Mouse (Mus musculus) midbrain, embryonic 15.5 days (tissue): ENCODE data around the gene Gria1. TPM values are rescaled to one million over a fixed set of nuclear protein-coding genes. Genes with fewer than 3 reads are reported as not detected.

ENCODE experiments used
- ATAC-seq: fragments of 200-750 bp; cut with Nextera tagmentation; replicated peaks from 2 replicates; pipeline ENCODE4 v1.8.0; 2017; ENCODE audit warnings: moderate TSS enrichment
- H3K27ac ChIP-seq: fragments of 300-500 bp; sonication (generic); 2 replicates; pipeline ENCODE4 v1.5.1; 2015; ENCODE audit warnings: mild to moderate bottlenecking, inconsistent platforms
- H3K27me3 ChIP-seq: fragments of 300-500 bp; sonication (generic); replicated peaks from 2 replicates; pipeline ENCODE4 v1.6.1; 2015; ENCODE audit warnings: inconsistent platforms
- H3K36me3 ChIP-seq: fragments of 300-500 bp; sonication (generic); replicated peaks from 2 replicates; pipeline ENCODE4 v1.6.1; 2015; ENCODE audit warnings: inconsistent platforms
- H3K4me1 ChIP-seq: fragments of 300-500 bp; sonication (generic); 2 replicates; pipeline ENCODE4 v1.6.1; 2015; ENCODE audit warnings: inconsistent platforms
- H3K4me2 ChIP-seq: fragments of 300-500 bp; sonication (generic); 2 replicates; pipeline ENCODE4 v1.6.1; 2015; ENCODE audit warnings: inconsistent platforms, mild to moderate bottlenecking, moderate library complexity
- H3K4me3 ChIP-seq: fragments of 300-500 bp; sonication (generic); 2 replicates; pipeline ENCODE4 v1.5.1; 2015; ENCODE audit warnings: mild to moderate bottlenecking, inconsistent platforms
- H3K9ac ChIP-seq: fragments of 300-500 bp; sonication (generic); 2 replicates; pipeline ENCODE4 v1.6.1; 2015; ENCODE audit warnings: mild to moderate bottlenecking, inconsistent platforms
- H3K9me3 ChIP-seq: fragments of 300-500 bp; sonication (generic); 2 replicates; pipeline ENCODE4 v1.6.1; 2016; ENCODE audit warnings: inconsistent platforms
- WGBS: fragments of 180-500 bp; shearing (Covaris S2); methylation state at CpG from one replicate; pipeline ENCODE4 v1.1.7; 2015; ENCODE audit warnings: mixed read lengths; 5-methylcytosine and 5-hydroxymethylcytosine counted together
- polyA plus RNA-seq: library from polyadenylated mRNA; unstranded; fragments of >200 nt; fragmentation: Nextera tagmentation; extraction: Ambion mirVana; gene quantifications from 2 replicates; pipeline ENCODE4 v1.2.1, GENCODE M21; 2015

The Gria1 gene
- polyA plus RNA-seq, 1 experiment from 2014 or later = 53.3 TPM

GRCm38 (mm10) chr11:57013464-57014190, 2.4 kb downstream of the Gria1 start:
- Histone ChIP-seq H3K9me3 (no peaks in the 10 kb centered on the region), H3K27me3 (no peaks in the 10 kb centered on the region), H3K4me1 (peaks cover 25% of the 10 kb centered on the region), H3K4me2 (peak overlapping the region; percentile 53), H3K9ac (peak overlapping the region; percentile 4; the same call in 1 of the 2 replicates), H3K27ac (no peak overlapping the region), H3K36me3 (no peaks in the 10 kb centered on the region), H3K4me3 (peak overlapping the region; percentile 54)
- 67% methylated on average over 9 of the region's 9 CpGs for WGBS
- ATAC-seq = no peak

GRCm38 (mm10) chr11:57014396-57014795, 3.2 kb downstream of the Gria1 start:
- H3K27me3 ChIP-seq = no peaks in the 10 kb centered on the region
- peak overlapping the region; percentile 54 for H3K4me3 ChIP-seq
- H3K9me3 ChIP-seq = no peaks in the 10 kb centered on the region
- no peak overlapping the region for H3K27ac ChIP-seq
- H3K9ac ChIP-seq = no peak overlapping the region
- peak overlapping the region; percentile 53 for H3K4me2 ChIP-seq
- H3K36me3 ChIP-seq = no peaks in the 10 kb centered on the region
- peaks cover 29% of the 10 kb centered on the region for H3K4me1 ChIP-seq
- no peak for ATAC-seq
- 55% methylated on average over 6 of the region's 6 CpGs for WGBS

GRCm38 (mm10) chr11:57018536-57018935, 7.3 kb downstream of the Gria1 start:
- Histone ChIP-seq H3K27ac (no peak overlapping the region), H3K4me2 (no peak overlapping the region), H3K4me3 (no peak overlapping the region), H3K4me1 (peaks cover 16% of the 10 kb centered on the region), H3K9me3 (no peaks in the 10 kb centered on the region), H3K36me3 (no peaks in the 10 kb centered on the region), H3K27me3 (no peaks in the 10 kb centered on the region), H3K9ac (no peak overlapping the region)
- WGBS = 71% methylated on average over 4 of the region's 4 CpGs
- no peak for ATAC-seq

GRCm38 (mm10) chr11:57022400-57022799, 11.2 kb downstream of the Gria1 start:
- ATAC-seq = no peak
- no peak overlapping the region for H3K4me2 ChIP-seq
- H3K4me1 ChIP-seq = peaks cover 7% of the 10 kb centered on the region; the same call in 1 of the 2 replicates
- H3K36me3 ChIP-seq = no peaks in the 10 kb centered on the region
- H3K9me3 ChIP-seq = no peaks in the 10 kb centered on the region
- no peaks in the 10 kb centered on the region for H3K27me3 ChIP-seq
- no peak overlapping the region for H3K9ac ChIP-seq
- H3K4me3 ChIP-seq = no peak overlapping the region
- WGBS = 64% methylated on average over 4 of the region's 4 CpGs
- no peak overlapping the region for H3K27ac ChIP-seq

- no peak overlapping the region for H3K9ac ChIP-seq
- H3K4me3 ChIP-seq = no peak overlapping the region
- H3K4me2 ChIP-seq = no peak overlapping the region
- ATAC-seq = no peak
- no peak overlapping the region for H3K27ac ChIP-seq
- no peaks in the 10 kb centered on the region for H3K27me3 ChIP-seq
- no peaks in the 10 kb centered on the region for H3K9me3 ChIP-seq
- no peaks in the 10 kb centered on the region for H3K36me3 ChIP-seq
- 71% methylated on average over 5 of the region's 5 CpGs for WGBS
- H3K4me1 ChIP-seq = no peaks in the 10 kb centered on the region
These were observed 19.3 kb downstream of the Gria1 start for GRCm38 (mm10) chr11:57030448-57030847.

- no peak overlapping the region for H3K9ac ChIP-seq
- no peaks in the 10 kb centered on the region for H3K36me3 ChIP-seq
- H3K4me3 ChIP-seq = no peak overlapping the region
- WGBS = 40% methylated on average over 7 of the region's 7 CpGs
- H3K4me2 ChIP-seq = no peak overlapping the region
- H3K27me3 ChIP-seq = no peaks in the 10 kb centered on the region
- H3K9me3 ChIP-seq = no peaks in the 10 kb centered on the region
- H3K4me1 ChIP-seq = peaks cover 2% of the 10 kb centered on the region; the same call in 1 of the 2 replicates
- H3K27ac ChIP-seq = 0 out of 2 replicates have a peak overlapping the region, but pooled peaks have one; percentile 8
- no peak for ATAC-seq
These were observed 27.6 kb downstream of the Gria1 start for GRCm38 (mm10) chr11:57038807-57039206.

GRCm38 (mm10) chr11:57039306-57039705, 28.1 kb downstream of the Gria1 start:
- Histone ChIP-seq H3K27me3 (no peaks in the 10 kb centered on the region), H3K4me1 (peaks cover 6% of the 10 kb centered on the region; the same call in 1 of the 2 replicates), H3K4me3 (no peak overlapping the region), H3K9ac (no peak overlapping the region), H3K9me3 (no peaks in the 10 kb centered on the region), H3K4me2 (no peak overlapping the region), H3K27ac (0 out of 2 replicates have a peak overlapping the region, but pooled peaks have one; percentile 8), H3K36me3 (no peaks in the 10 kb centered on the region)
- WGBS = 82% methylated on average over 8 of the region's 8 CpGs
- no peak for ATAC-seq

GRCm38 (mm10) chr11:57042057-57042456, 30.9 kb downstream of the Gria1 start:
- Histone ChIP-seq H3K4me3 (no peak overlapping the region), H3K36me3 (no peaks in the 10 kb centered on the region), H3K9ac (no peak overlapping the region), H3K4me1 (peaks cover 6% of the 10 kb centered on the region), H3K9me3 (no peaks in the 10 kb centered on the region), H3K4me2 (no peak overlapping the region), H3K27me3 (no peaks in the 10 kb centered on the region), H3K27ac (no peak overlapping the region)
- ATAC-seq = no peak
- WGBS = 85% methylated on average over 3 of the region's 3 CpGs

- H3K27me3 ChIP-seq = no peaks in the 10 kb centered on the region
- no peak overlapping the region for H3K27ac ChIP-seq
- no peak overlapping the region for H3K4me2 ChIP-seq
- H3K9me3 ChIP-seq = no peaks in the 10 kb centered on the region
- 55% methylated on average over 5 of the region's 5 CpGs for WGBS
- H3K4me3 ChIP-seq = no peak overlapping the region
- ATAC-seq = no peak
- no peak overlapping the region for H3K9ac ChIP-seq
- H3K36me3 ChIP-seq = no peaks in the 10 kb centered on the region
- H3K4me1 ChIP-seq = peaks cover 6% of the 10 kb centered on the region
These were observed 33.0 kb downstream of the Gria1 start for GRCm38 (mm10) chr11:57044146-57044545.

- no peak for ATAC-seq
- Histone ChIP-seq H3K4me2 (no peak overlapping the region), H3K27me3 (no peaks in the 10 kb centered on the region), H3K27ac (no peak overlapping the region), H3K4me3 (no peak overlapping the region), H3K4me1 (no peaks in the 10 kb centered on the region), H3K36me3 (no peaks in the 10 kb centered on the region), H3K9ac (no peak overlapping the region), H3K9me3 (no peaks in the 10 kb centered on the region)
- 73% methylated on average over 6 of the region's 6 CpGs for WGBS
These were observed 40.7 kb downstream of the Gria1 start for GRCm38 (mm10) chr11:57051666-57052562.

GRCm38 (mm10) chr11:57062441-57062840, 51.3 kb downstream of the Gria1 start:
- Histone ChIP-seq H3K27me3 (no peaks in the 10 kb centered on the region), H3K9me3 (no peaks in the 10 kb centered on the region), H3K36me3 (no peaks in the 10 kb centered on the region), H3K4me2 (no peak overlapping the region), H3K4me3 (no peak overlapping the region), H3K4me1 (no peaks in the 10 kb centered on the region), H3K9ac (no peak overlapping the region), H3K27ac (no peak overlapping the region)
- ATAC-seq = no peak
- 92% methylated on average over 3 of the region's 3 CpGs for WGBS

- ATAC-seq = no peak
- Histone ChIP-seq H3K4me1 (0 out of 2 replicates have a peak, but pooled peaks cover 6% of the 10 kb centered on the region), H3K27ac (no peak overlapping the region), H3K27me3 (no peaks in the 10 kb centered on the region), H3K4me3 (no peak overlapping the region), H3K36me3 (no peaks in the 10 kb centered on the region), H3K4me2 (no peak overlapping the region), H3K9ac (no peak overlapping the region), H3K9me3 (no peaks in the 10 kb centered on the region)
- 61% methylated on average over 8 of the region's 8 CpGs for WGBS
These were observed 59.2 kb downstream of the Gria1 start for GRCm38 (mm10) chr11:57070196-57070901.
